Mouse (Mus musculus): ENCODE data around the gene Smarca2.

- TF ChIP-seq POLR2A (IDR thresholded peaks at IDR 0.05; ENCODE audit: control insufficient read depth, low read depth, low read length) (no peak), CTCF (IDR thresholded peaks at IDR 0.05; ENCODE audit: control insufficient read depth, insufficient read depth, insufficient replicate concordance, low read depth, low read length) (no peak)
Measured at GRCm38 (mm10) chr19:26718221-26718620, 113.4 kb downstream of the Smarca2 start.
